Mouse (Mus musculus): Measurements from ENCODE around the gene Clip2.

DNA sequence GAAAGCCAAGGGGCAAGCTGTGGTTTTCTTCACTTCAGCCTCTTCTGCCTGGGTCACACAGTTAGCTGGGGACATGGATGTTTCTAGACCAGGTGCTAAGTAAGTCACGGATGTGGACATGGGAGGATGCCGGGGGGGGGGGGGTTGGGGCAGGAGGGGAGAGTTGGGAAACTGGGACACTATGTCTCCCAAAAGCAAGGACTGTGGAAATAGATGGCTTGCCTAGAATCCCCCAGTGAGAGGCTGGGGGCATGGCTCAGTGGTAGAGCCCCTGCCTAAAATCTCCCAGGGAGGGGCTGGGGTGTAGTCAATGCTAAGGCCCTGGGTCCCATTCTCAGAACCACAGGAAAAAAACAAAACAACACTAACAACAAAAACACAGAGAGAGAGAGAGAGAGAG is 61.0 kb downstream of the Clip2 start:
- no peak for TF ChIP-seq CTCF (conservative IDR thresholded peaks at IDR 0.05; ENCODE audit: low read length)
- TF ChIP-seq POU5F1 (IDR thresholded peaks at IDR 0.05; ENCODE audit: borderline replicate concordance, low read length): no peak
- no peak for TF ChIP-seq NANOG (IDR thresholded peaks at IDR 0.05; ENCODE audit: borderline replicate concordance, low read length)

All from E14TG2a.4 (cell line).